Mouse (Mus musculus): Measurements from ENCODE around the gene Ddx24.
"Not testable (repeated sequence)": the region's sequence is repeated elsewhere in the genome, so short reads cannot be mapped to it uniquely, and the experiment has no call there.

Gene Ddx24

GRCm38 (mm10) chr12:103425729-103426470 lies at the start of gene Ddx24:
TSS of gene Ddx24 (minus strand) at chr12:103425830.
- peak; percentile 98 to 99 for DNase-seq (ENCODE audit: low spot score in 2 of 2)

- DNase-seq (ENCODE audit: low spot score in 2 of 2): no peak
These were observed 48.9 kb upstream of the Ddx24 start for GRCm38 (mm10) chr12:103474481-103474880.

GRCm38 (mm10) chr12:103457140-103457539 lies 31.5 kb upstream of the Ddx24 start, which contains the start of gene Ifi27l2b:
TSS of gene Ifi27l2b (minus strand) at chr12:103457223.
- no peak for DNase-seq (ENCODE audit: low spot score in 2 of 2)

GRCm38 (mm10) chr12:103456727-103457126 lies 31.1 kb upstream of the Ddx24 start:
- DNase-seq (ENCODE audit: low spot score in 2 of 2): not testable (repeated sequence)

GRCm38 (mm10) chr12:103453361-103453760 lies 27.7 kb upstream of the Ddx24 start:
- no peak for DNase-seq (ENCODE audit: low spot score in 2 of 2)

GRCm38 (mm10) chr12:103445060-103445459 lies 19.4 kb upstream of the Ddx24 start:
- no peak for DNase-seq (ENCODE audit: low spot score in 2 of 2)

- DNase-seq (ENCODE audit: low spot score in 2 of 2): not testable (repeated sequence)
These were observed 18.6 kb upstream of the Ddx24 start for GRCm38 (mm10) chr12:103444261-103444660.

- peak; percentile 31 to 46 for DNase-seq (ENCODE audit: low spot score in 2 of 2)
These were observed 17.9 kb upstream of the Ddx24 start, which contains the start of gene Ifi27l2a for GRCm38 (mm10) chr12:103443524-103443923. TSS of gene Ifi27l2a (minus strand) at chr12:103443680.

- no peak for DNase-seq (ENCODE audit: low spot score in 2 of 2)
These were observed 12.0 kb upstream of the Ddx24 start for GRCm38 (mm10) chr12:103437601-103438000.

GRCm38 (mm10) chr12:103434861-103435260 lies 9.2 kb upstream of the Ddx24 start:
- DNase-seq (ENCODE audit: low spot score in 2 of 2): no peak

GRCm38 (mm10) chr12:103433986-103434731 lies 8.5 kb upstream of the Ddx24 start, which contains the start of gene Ifi27:
TSS of gene Ifi27 (plus strand) at chr12:103434211.
- DNase-seq (ENCODE audit: low spot score in 2 of 2): peak; percentile 94 to 98

- no peak for DNase-seq (ENCODE audit: low spot score in 2 of 2)
These were observed 7.8 kb upstream of the Ddx24 start for GRCm38 (mm10) chr12:103433430-103433829.

- DNase-seq (ENCODE audit: low spot score in 2 of 2): no peak
These were observed 1.1 kb upstream of the Ddx24 start for GRCm38 (mm10) chr12:103426710-103427109.

- no peak for DNase-seq (ENCODE audit: low spot score in 2 of 2)
These were observed 458 bp downstream of the Ddx24 start for GRCm38 (mm10) chr12:103425016-103425728.

- DNase-seq (ENCODE audit: low spot score in 2 of 2): no peak
These were observed 17.5 kb downstream of the Ddx24 start for GRCm38 (mm10) chr12:103408144-103408543.

GRCm38 (mm10) chr12:103407720-103408119 lies 17.9 kb downstream of the Ddx24 start, which contains the start of gene 9330161L09Rik:
TSS of gene 9330161L09Rik (minus strand) at chr12:103407820.
- no peak for DNase-seq (ENCODE audit: low spot score in 2 of 2)

- DNase-seq (ENCODE audit: low spot score in 2 of 2): no peak
These were observed 21.5 kb downstream of the Ddx24 start for GRCm38 (mm10) chr12:103404131-103404530.

GRCm38 (mm10) chr12:103396751-103397150 lies 28.9 kb downstream of the Ddx24 start:
- DNase-seq (ENCODE audit: low spot score in 2 of 2): no peak

- DNase-seq (ENCODE audit: low spot score in 2 of 2): no peak
These were observed 29.9 kb downstream of the Ddx24 start for GRCm38 (mm10) chr12:103395486-103396275.

- DNase-seq (ENCODE audit: low spot score in 2 of 2): no peak
These were observed 32.1 kb downstream of the Ddx24 start for GRCm38 (mm10) chr12:103393528-103393927.

GRCm38 (mm10) chr12:103391098-103391497 lies 34.5 kb downstream of the Ddx24 start:
- no peak for DNase-seq (ENCODE audit: low spot score in 2 of 2)

All from heart, adult 9 months (tissue).